Mouse (Mus musculus) small intestine, adult 2 months (tissue): ENCODE results near the gene Zfp606. TPM values are rescaled to one million over a fixed set of nuclear protein-coding genes. Genes with fewer than 3 reads are reported as not detected.

Experiments
- H3K27ac ChIP-seq: fragments of 200-500 bp; 2 replicates; pipeline ENCODE4 v1.5.1; 2012; ENCODE audit warnings: low read depth, low read length, control low read depth, inconsistent platforms; ENCODE audit not compliant: insufficient read depth
- H3K27me3 ChIP-seq: fragments of 200-500 bp; 2 replicates; pipeline ENCODE4 v1.6.1; 2012; ENCODE audit warnings: mild to moderate bottlenecking, moderate library complexity, low read length, inconsistent platforms; ENCODE audit not compliant: control insufficient read depth, insufficient read depth
- H3K36me3 ChIP-seq: fragments of 200-500 bp; 2 replicates; pipeline ENCODE4 v1.6.1; 2012; ENCODE audit warnings: mild to moderate bottlenecking, low read length, control low read depth, inconsistent platforms; ENCODE audit not compliant: control insufficient read depth, insufficient read depth
- H3K4me1 ChIP-seq: fragments of 200-500 bp; 2 replicates; pipeline ENCODE4 v1.6.1; 2012; ENCODE audit warnings: low read length, inconsistent platforms, mixed read lengths; ENCODE audit not compliant: control insufficient read depth, insufficient read depth, insufficient read length
- H3K4me3 ChIP-seq: fragments of 200-500 bp; 2 replicates; pipeline ENCODE4 v1.5.1; 2012; ENCODE audit warnings: low read depth, mild to moderate bottlenecking, control low read depth, inconsistent platforms, low read length, moderate library complexity
- CTCF ChIP-seq: fragments of 200-500 bp; IDR thresholded peaks from 2 replicates; pipeline ENCODE4 v1.5.1; 2012; ENCODE audit warnings: low read depth, mild to moderate bottlenecking, control low read depth, inconsistent platforms, low read length, moderate library complexity, mixed read lengths; ENCODE audit not compliant: insufficient replicate concordance, insufficient read length; ENCODE audit errors: extremely low read depth
- POLR2A ChIP-seq: fragments of 200-500 bp; IDR thresholded peaks from 2 replicates; pipeline ENCODE4 v1.6.1; 2012; ENCODE audit warnings: low read depth, mild to moderate bottlenecking, control low read depth, inconsistent platforms, low read length, moderate library complexity
- WGBS: fragments of 180-500 bp; shearing (Covaris S2); methylation state at CpG from one replicate; pipeline ENCODE4 v1.1.7; 2018; 5-methylcytosine and 5-hydroxymethylcytosine counted together
- polyA plus RNA-seq: library from polyadenylated mRNA; depleted of rRNA; stranded (reverse); fragments of >200 nt; gene quantifications from 2 replicates; pipeline ENCODE4 v1.2.3, GENCODE M21; 2012; rRNA removed

Zfp606 gene
- polyA plus RNA-seq, 1 experiment = 1.1 TPM

DNA sequence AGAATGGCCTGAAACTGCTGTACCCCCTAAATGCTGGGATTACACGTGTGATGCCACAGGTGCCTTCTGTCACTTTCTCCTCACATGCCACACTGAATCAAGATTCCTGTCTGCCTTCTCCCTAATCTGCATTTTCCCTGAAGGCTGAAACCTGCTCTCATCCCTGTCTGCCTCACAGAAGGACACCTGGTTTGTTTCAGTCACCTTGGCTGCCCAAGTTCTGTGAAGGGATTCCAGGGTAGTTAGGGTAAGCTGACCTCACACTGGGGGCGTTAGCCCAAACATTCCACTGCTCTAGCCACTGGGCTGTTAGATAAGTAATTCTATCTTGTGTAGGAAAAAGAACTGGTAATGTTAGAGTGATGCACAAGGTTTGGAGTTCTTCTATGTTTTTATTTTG lies 34.1 kb downstream of the Zfp606 start, which contains the start of gene 2900092C05Rik:
TSS of gene 2900092C05Rik (plus strand) at position 301 of the 400 bp plus-strand sequence.
- Histone ChIP-seq H3K4me3 (no peak within 1 kb of the TSS), H3K27ac (no peak within 1 kb of the TSS), H3K36me3 (no peaks in the 10 kb centered on the region), H3K4me1 (no peaks in the 10 kb centered on the region), H3K27me3 (no peaks in the 10 kb centered on the region)
- TF ChIP-seq CTCF (no peak), POLR2A (no peak)
- 43% methylated on average over 2 of the region's 2 CpGs for WGBS

Other genes with a start within 250 kb of the Zfp606 start
- not detected in 2 replicates for gene Vmn1r81, start 210.0 kb upstream of the Zfp606 start, polyA plus RNA-seq
- gene Vmn1r82, start 177.9 kb upstream of the Zfp606 start, polyA plus RNA-seq = not detected in 2 replicates
- not detected in 2 replicates for gene Vmn1r83, start 148.8 kb upstream of the Zfp606 start, polyA plus RNA-seq
- gene Vmn1r84, start 109.0 kb upstream of the Zfp606 start, polyA plus RNA-seq = not detected in 2 replicates
- gene Zfp551, start 55.5 kb upstream of the Zfp606 start, polyA plus RNA-seq = 0.06 and 0.09 TPM in 2 replicates
- gene 2900092C05Rik, start 34.2 kb downstream of the Zfp606 start, polyA plus RNA-seq = not detected in 2 replicates
- gene Vmn2r53, start 130.5 kb downstream of the Zfp606 start, polyA plus RNA-seq = not detected in 2 replicates
- not detected in 2 replicates for gene Vmn2r54, start 162.0 kb downstream of the Zfp606 start, polyA plus RNA-seq
- gene Vmn2r55, start 206.7 kb downstream of the Zfp606 start, polyA plus RNA-seq = not detected in 2 replicates